Mouse (Mus musculus) heart, embryonic 14.5 days (tissue): Measurements from ENCODE around the gene Rhox4a2. TPM values are rescaled to one million over a fixed set of nuclear protein-coding genes. Genes with fewer than 3 reads are reported as not detected.
"Not testable (repeated sequence)": the region's sequence is repeated elsewhere in the genome, so short reads cannot be mapped to it uniquely, and the experiment has no call there.

Experiments used
- ATAC-seq: fragments of 200-750 bp; cut with Nextera tagmentation; 2 replicates; pipeline ENCODE4 v1.8.0; 2017; ENCODE audit warnings: low read depth, moderate TSS enrichment; ENCODE audit not compliant: insufficient number of reproducible peaks, insufficient read depth, low FRiP score
- H3K27ac ChIP-seq, 2 experiments: fragments of 200-500 bp in 1 of 2; fragments of 300-500 bp in 1 of 2; sonication (generic) in 1 of 2; replicated peaks in 1 of 2; 2 replicates each; pipeline ENCODE4 v1.5.1; 2012 to 2014; ENCODE audit warnings: low read depth in 2 of 2, low read length in 2 of 2, control low read depth in 1 of 2, mild to moderate bottlenecking in 1 of 2, mixed read lengths in 1 of 2; ENCODE audit not compliant: control insufficient read depth in 1 of 2, insufficient read depth in 1 of 2
- H3K27me3 ChIP-seq: fragments of 300-500 bp; sonication (generic); 2 replicates; pipeline ENCODE4 v1.6.1; 2014; ENCODE audit warnings: mild to moderate bottlenecking, low read length, control low read depth; ENCODE audit not compliant: control insufficient read depth, insufficient read depth
- H3K36me3 ChIP-seq: fragments of 300-500 bp; sonication (generic); 2 replicates; pipeline ENCODE4 v1.6.1; 2014; ENCODE audit warnings: mild to moderate bottlenecking, control low read depth, low read length, mixed read lengths; ENCODE audit not compliant: control insufficient read depth, insufficient read depth
- H3K4me1 ChIP-seq, 2 experiments: fragments of 200-500 bp in 1 of 2; fragments of 300-500 bp in 1 of 2; sonication (generic) in 1 of 2; 2 replicates each; pipeline ENCODE4 v1.6.1; 2012 to 2014; ENCODE audit warnings: low read length in 2 of 2, control low read depth in 1 of 2, mixed read lengths in 1 of 2; ENCODE audit not compliant: control insufficient read depth in 2 of 2, insufficient read depth in 2 of 2
- H3K4me2 ChIP-seq: fragments of 300-500 bp; sonication (generic); 2 replicates; pipeline ENCODE4 v1.6.1; 2014; ENCODE audit warnings: mild to moderate bottlenecking, low read length
- H3K4me3 ChIP-seq, 2 experiments: fragments of 200-500 bp in 1 of 2; fragments of 300-500 bp in 1 of 2; sonication (generic) in 1 of 2; 2 replicates each; pipeline ENCODE4 v1.5.1; 2012 to 2014; ENCODE audit warnings: low read length in 2 of 2, mild to moderate bottlenecking in 2 of 2, control low read depth in 1 of 2, low read depth in 1 of 2, moderate library complexity in 1 of 2; ENCODE audit not compliant: control insufficient read depth in 1 of 2, insufficient read depth in 1 of 2
- H3K9ac ChIP-seq: fragments of 300-500 bp; sonication (generic); 2 replicates; pipeline ENCODE4 v1.6.1; 2014; ENCODE audit warnings: mild to moderate bottlenecking, low read length
- H3K9me3 ChIP-seq: fragments of 300-500 bp; sonication (generic); 2 replicates; pipeline ENCODE4 v1.6.1; 2016; ENCODE audit warnings: low read length, control low read depth; ENCODE audit not compliant: control insufficient read depth
- WGBS: fragments of 180-500 bp; shearing (Covaris S2); extraction: QIAGEN DNeasy Blood & Tissue Kit; methylation state at CpG from one replicate; pipeline ENCODE4 v1.1.7; 2014; 5-methylcytosine and 5-hydroxymethylcytosine counted together
- polyA plus RNA-seq: library from polyadenylated mRNA; unstranded; fragments of >200 nt; fragmentation: Nextera tagmentation; extraction: Ambion mirVana; gene quantifications from 2 replicates; pipeline ENCODE4 v1.2.1, GENCODE M21; 2014

Gene Rhox4a2
- polyA plus RNA-seq: not detected in 2 replicates

DNA sequence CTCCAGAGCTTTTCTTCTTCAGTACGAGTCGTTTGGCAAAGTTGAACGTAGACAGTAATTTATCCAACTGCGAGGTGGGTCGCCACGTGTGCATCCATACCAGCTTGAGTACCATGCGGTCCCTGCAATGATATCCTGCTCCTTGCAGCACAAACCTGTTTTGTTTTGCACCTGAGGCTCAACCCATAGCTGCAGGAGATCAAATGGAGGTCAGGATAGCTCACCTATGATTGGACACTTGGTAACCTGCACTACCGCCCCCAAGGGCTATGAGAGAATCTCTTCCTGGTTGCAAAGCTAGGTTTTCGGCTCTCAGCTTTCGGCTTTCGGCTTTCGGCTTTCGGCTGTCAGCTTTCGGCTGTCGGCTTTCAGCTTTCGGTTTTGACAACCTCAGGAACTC is at the start of gene Rhox4a2:
Gene Rhox4a2 (plus strand): TSS at position 301 of the 400 bp plus-strand sequence.
- H3K9ac ChIP-seq, H3K27ac ChIP-seq, H3K36me3 ChIP-seq, H3K4me1 ChIP-seq, H3K4me2 ChIP-seq, ATAC-seq, H3K9me3 ChIP-seq, H3K4me3 ChIP-seq, H3K27me3 ChIP-seq: not testable (repeated sequence)
- 87% methylated on average over 8 of the region's 16 CpGs for WGBS

DNA sequence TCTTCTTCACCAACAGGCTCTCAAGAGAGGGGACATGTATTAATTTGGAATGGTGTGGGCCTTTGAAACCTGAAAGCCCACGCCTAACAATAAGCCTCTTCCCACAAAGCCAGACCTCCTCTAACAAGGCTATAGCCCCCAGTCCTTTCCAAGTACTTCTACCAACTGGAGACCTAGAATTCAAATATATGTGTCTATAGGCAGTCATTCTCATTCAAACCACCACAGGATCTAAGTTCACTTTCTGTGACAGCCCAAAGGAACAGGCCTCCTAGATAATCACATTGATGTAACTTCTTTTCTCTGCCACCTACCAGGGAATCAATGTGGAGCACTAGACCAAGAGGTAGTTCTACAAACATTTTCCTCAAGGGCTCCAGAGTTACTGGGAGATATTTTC is 10.9 kb upstream of the Rhox4a2 start, which contains the start of gene Rhox3a2:
Gene Rhox3a2 (plus strand): TSS at position 301 of the 400 bp plus-strand sequence.
- not testable (repeated sequence) for ATAC-seq, H3K27ac ChIP-seq, H3K9me3 ChIP-seq, H3K9ac ChIP-seq, H3K4me3 ChIP-seq, H3K4me2 ChIP-seq, H3K27me3 ChIP-seq, H3K36me3 ChIP-seq, H3K4me1 ChIP-seq
- no CpG with 5 or more reads among the region's 1 CpGs for WGBS

DNA sequence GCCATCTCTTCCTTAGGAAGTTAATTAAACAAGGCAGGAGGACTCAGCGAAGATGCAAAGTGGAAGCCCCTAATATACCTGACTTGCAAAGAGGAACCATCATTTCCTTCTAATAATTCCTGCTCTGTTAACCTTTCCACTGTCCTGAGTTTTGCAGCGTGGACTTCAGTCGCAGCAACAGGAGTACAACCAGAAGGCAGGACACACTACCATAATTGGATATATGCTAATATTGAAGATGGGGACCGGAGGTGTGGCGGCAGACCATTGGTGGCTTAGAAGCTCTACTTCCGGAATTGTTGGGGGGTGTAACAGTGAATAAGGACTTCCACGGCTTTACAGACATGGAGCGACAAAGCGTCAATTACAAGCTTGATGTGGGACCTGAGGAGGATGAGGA is 21.1 kb downstream of the Rhox4a2 start, which contains the start of gene Rhox2b:
Gene Rhox2b (plus strand): TSS at position 301 of the 400 bp plus-strand sequence.
- not testable (repeated sequence) for H3K9ac ChIP-seq, H3K9me3 ChIP-seq, H3K4me1 ChIP-seq, ATAC-seq, H3K36me3 ChIP-seq, H3K4me3 ChIP-seq, H3K27ac ChIP-seq, H3K27me3 ChIP-seq, H3K4me2 ChIP-seq
- no CpG with 5 or more reads among the region's 9 CpGs for WGBS

DNA sequence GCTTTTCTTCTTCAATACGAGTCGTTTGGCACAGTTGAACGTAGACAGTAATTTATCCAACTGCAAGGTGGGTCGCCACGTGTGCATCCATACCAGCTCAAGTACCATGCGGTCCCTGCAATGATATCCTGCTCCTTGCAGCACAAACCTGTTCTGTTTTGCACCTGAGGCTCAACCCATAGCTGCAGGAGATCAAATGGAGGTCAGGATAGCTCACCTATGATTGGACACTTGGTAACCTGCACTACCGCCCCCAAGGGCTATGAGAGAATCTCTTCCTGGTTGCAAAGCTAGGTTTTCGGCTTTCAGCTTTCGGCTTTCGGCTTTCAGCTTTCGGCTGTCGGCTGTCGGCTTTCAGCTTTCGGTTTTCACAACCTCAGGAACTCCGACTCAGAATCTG is 41.5 kb downstream of the Rhox4a2 start, which contains the start of gene Rhox4b:
Gene Rhox4b (plus strand): TSS at position 301 of the 400 bp plus-strand sequence.
- not testable (repeated sequence) for H3K36me3 ChIP-seq, ATAC-seq, H3K4me3 ChIP-seq, H3K4me1 ChIP-seq, H3K4me2 ChIP-seq, H3K27ac ChIP-seq, H3K9me3 ChIP-seq, H3K27me3 ChIP-seq, H3K9ac ChIP-seq
- 87% methylated on average over 14 of the region's 15 CpGs for WGBS

Other genes starting within 250 kb of the Rhox4a2 start
- gene Akap14, start 222.0 kb upstream of the Rhox4a2 start, polyA plus RNA-seq: 0.15 and 0.22 TPM in 2 replicates
- gene Ndufa1, start 199.7 kb upstream of the Rhox4a2 start, polyA plus RNA-seq: 948 and 990 TPM in 2 replicates
- gene Rnf113a1, start 199.6 kb upstream of the Rhox4a2 start, polyA plus RNA-seq: 6.3 and 7.4 TPM in 2 replicates
- not detected in 2 replicates for gene Gm9, start 179.8 kb upstream of the Rhox4a2 start, polyA plus RNA-seq
- not detected in 2 replicates for gene Rhox1, start 168.6 kb upstream of the Rhox4a2 start, polyA plus RNA-seq
- gene Rhox2a, start 145.9 kb upstream of the Rhox4a2 start, polyA plus RNA-seq: 0.26 TPM in 1 of 2 replicates, not detected in the other
- gene Rhox3a, start 140.9 kb upstream of the Rhox4a2 start, polyA plus RNA-seq: not detected in 2 replicates
- gene Rhox4a, start 125.5 kb upstream of the Rhox4a2 start, polyA plus RNA-seq: not detected in 2 replicates
- not detected in 2 replicates for gene Rhox3a2, start 10.8 kb upstream of the Rhox4a2 start, polyA plus RNA-seq
- not detected in 2 replicates for gene Rhox2b, start 21.2 kb downstream of the Rhox4a2 start, polyA plus RNA-seq
- gene Rhox4b, start 41.6 kb downstream of the Rhox4a2 start, polyA plus RNA-seq: not detected in 2 replicates
- not detected in 2 replicates for gene Rhox2c, start 62.8 kb downstream of the Rhox4a2 start, polyA plus RNA-seq
- gene Rhox3c, start 67.7 kb downstream of the Rhox4a2 start, polyA plus RNA-seq: not detected in 2 replicates
- not detected in 2 replicates for gene Rhox4c, start 89.5 kb downstream of the Rhox4a2 start, polyA plus RNA-seq
- gene Rhox2d, start 102.6 kb downstream of the Rhox4a2 start, polyA plus RNA-seq: not detected in 2 replicates
- not detected in 2 replicates for gene Rhox4d, start 123.5 kb downstream of the Rhox4a2 start, polyA plus RNA-seq
- not detected in 2 replicates for gene Rhox2e, start 139.6 kb downstream of the Rhox4a2 start, polyA plus RNA-seq
- not detected in 2 replicates for gene Rhox3e, start 151.2 kb downstream of the Rhox4a2 start, polyA plus RNA-seq
- gene Rhox4e, start 166.6 kb downstream of the Rhox4a2 start, polyA plus RNA-seq: not detected in 2 replicates
- gene Rhox2f, start 180.6 kb downstream of the Rhox4a2 start, polyA plus RNA-seq: not detected in 2 replicates
- gene Rhox3f, start 190.1 kb downstream of the Rhox4a2 start, polyA plus RNA-seq: not detected in 2 replicates
- not detected in 2 replicates for gene Rhox4f, start 216.9 kb downstream of the Rhox4a2 start, polyA plus RNA-seq
- gene Rhox3g, start 237.8 kb downstream of the Rhox4a2 start, polyA plus RNA-seq: not detected in 2 replicates